Mouse (Mus musculus) megakaryocyte, embryonic 14.5 days (primary cell): ENCODE data around the gene Klhl22.

Experiments
- FLI1 ChIP-seq: IDR thresholded peaks from 2 replicates; pipeline ENCODE4 v1.6.1; 2012; ENCODE audit warnings: low read length, inconsistent platforms, mixed read lengths
- GATA1 ChIP-seq: IDR thresholded peaks from 3 replicates; pipeline ENCODE4 v1.6.1; 2012; ENCODE audit warnings: mixed read lengths, low read length, inconsistent platforms, borderline replicate concordance

- TF ChIP-seq GATA1, result no peak
- TF ChIP-seq FLI1, result no peak
These were observed 1.7 kb downstream of the Klhl22 start for GRCm38 (mm10) chr16:17761074-17761473.
